Mouse (Mus musculus): ENCODE data around the gene Cnnm1.

- TF ChIP-seq CTCF (conservative IDR thresholded peaks at IDR 0.05; ENCODE audit: insufficient read depth, insufficient read length, low read depth, low read length), result no peak
- no peak for TF ChIP-seq POLR2A (IDR thresholded peaks at IDR 0.05; ENCODE audit: low read depth, low read length)
Measured at GRCm38 (mm10) chr19:43427446-43428224, 12.6 kb upstream of the Cnnm1 start.

Data from kidney, adult 2 months (tissue).